Mouse (Mus musculus) lung, postnatal 0 days (tissue): ENCODE results near the gene Zfp324. TPM values are rescaled to one million over a fixed set of nuclear protein-coding genes. Genes with fewer than 3 reads are reported as not detected.
A peak's percentile ranks its signal among the peaks of the same experiment; 100 is the strongest.
"Not testable (repeated sequence)": the region's sequence is repeated elsewhere in the genome, so short reads cannot be mapped to it uniquely, and the experiment has no call there.

Experiments used
- ATAC-seq: fragments of 200-750 bp; cut with Nextera tagmentation; 2 replicates; pipeline ENCODE4 v1.8.0; 2017; ENCODE audit warnings: moderate library complexity
- DNase-seq: peaks from one replicate; pipeline ENCODE4 v3.0.0-alpha.2; 2016; ENCODE audit warnings: low spot score
- H3K27ac ChIP-seq: fragments of 300-500 bp; sonication (generic); 2 replicates; pipeline ENCODE4 v1.5.1; 2014; ENCODE audit warnings: antibody characterized with exemption, mild to moderate bottlenecking, low read length, mixed read lengths
- H3K27me3 ChIP-seq: fragments of 300-500 bp; sonication (generic); replicated peaks from 2 replicates; pipeline ENCODE4 v1.6.1; 2014; ENCODE audit warnings: low read length, mixed read lengths; ENCODE audit not compliant: insufficient read depth
- H3K36me3 ChIP-seq: fragments of 300-500 bp; sonication (generic); 2 replicates; pipeline ENCODE4 v1.6.1; 2014; ENCODE audit warnings: low read length, mixed read lengths; ENCODE audit not compliant: insufficient read depth
- H3K4me1 ChIP-seq: fragments of 300-500 bp; sonication (generic); 2 replicates; pipeline ENCODE4 v1.6.1; 2014; ENCODE audit warnings: antibody characterized with exemption, low read depth, low read length, mixed read lengths; ENCODE audit not compliant: insufficient read depth
- H3K4me2 ChIP-seq: fragments of 300-500 bp; sonication (generic); replicated peaks from 2 replicates; pipeline ENCODE4 v1.6.1; 2014; ENCODE audit warnings: low read depth, mild to moderate bottlenecking, low read length, moderate library complexity, mixed read lengths
- H3K4me3 ChIP-seq: fragments of 300-500 bp; sonication (generic); 2 replicates; pipeline ENCODE4 v1.5.1; 2014; ENCODE audit warnings: low read depth, low read length
- H3K9ac ChIP-seq: fragments of 300-500 bp; sonication (generic); replicated peaks from 2 replicates; pipeline ENCODE4 v1.6.1; 2014; ENCODE audit warnings: low read depth, mild to moderate bottlenecking
- H3K9me3 ChIP-seq: fragments of 300-500 bp; sonication (generic); 2 replicates; pipeline ENCODE4 v1.6.1; 2016; ENCODE audit warnings: low read length, mixed read lengths
- CTCF ChIP-seq: IDR thresholded peaks from 2 replicates; pipeline ENCODE4 v1.5.1; 2016; ENCODE audit warnings: antibody characterized with exemption, mild to moderate bottlenecking
- EP300 ChIP-seq: IDR thresholded peaks from 2 replicates; pipeline ENCODE4 v1.6.1; 2016; ENCODE audit warnings: antibody characterized with exemption, mild to moderate bottlenecking, control low read depth
- WGBS: fragments of 180-500 bp; shearing (Covaris S2); extraction: QIAGEN DNeasy Blood & Tissue Kit; methylation state at CpG from one replicate; pipeline ENCODE4 v1.1.7; 2014; 5-methylcytosine and 5-hydroxymethylcytosine counted together
- polyA plus RNA-seq: library from polyadenylated mRNA; unstranded; fragments of >200 nt; fragmentation: Nextera tagmentation; extraction: Ambion mirVana; gene quantifications from 2 replicates; pipeline ENCODE4 v1.2.1, GENCODE M21; 2015

Gene Zfp324
- polyA plus RNA-seq, 1 experiment from 2014 or later = 5.7 TPM

DNA sequence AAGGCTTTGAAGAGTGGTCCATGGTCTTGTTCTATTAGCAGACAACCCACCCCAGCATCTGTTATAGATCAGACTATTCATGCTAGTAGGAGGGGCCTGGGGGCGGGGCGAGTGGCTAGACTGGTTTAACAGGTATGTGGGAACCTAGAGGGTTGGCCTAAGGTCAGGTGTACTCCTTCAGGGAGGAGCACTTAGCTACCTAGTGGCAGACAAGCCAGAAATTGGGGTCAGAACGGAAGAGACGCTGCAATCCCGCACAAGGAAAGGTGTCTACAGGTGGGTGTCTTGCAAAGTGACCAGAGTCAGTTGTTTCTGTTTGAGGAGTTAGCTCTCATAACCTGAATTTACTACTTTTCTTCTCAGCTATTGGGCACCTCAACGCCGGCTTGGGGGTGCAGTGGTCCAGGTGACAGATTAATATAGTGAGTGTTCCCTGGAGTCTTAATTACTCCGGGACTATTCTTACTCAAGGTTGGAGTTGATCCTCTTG lies 38.4 kb upstream of the Zfp324 start, which contains the start of gene Rnf225:
TSS of gene Rnf225 (plus strand) at position 226 of the 490 bp plus-strand sequence.
- DNase-seq (peak; percentile 59), ATAC-seq (peak; percentile 72)
- peak within 1 kb of the TSS; percentile 63 for H3K4me2 ChIP-seq
- H3K9me3 ChIP-seq = no peaks in the 10 kb centered on the region
- no peak within 1 kb of the TSS for H3K27ac ChIP-seq
- peaks cover 26% of the 10 kb centered on the region; the same call in 1 of the 2 replicates for H3K36me3 ChIP-seq
- no peaks in the 10 kb centered on the region for H3K27me3 ChIP-seq
- WGBS = 26% methylated on average over 8 of the region's 8 CpGs
- TF ChIP-seq EP300 (0 out of 2 replicates have a peak, but pooled peaks have one; percentile 40), CTCF (no peak)
- H3K4me3 ChIP-seq = peak within 1 kb of the TSS; percentile 28
- H3K9ac ChIP-seq = peak within 1 kb of the TSS; percentile 39
- H3K4me1 ChIP-seq = peaks cover 8% of the 10 kb centered on the region; the same call in 1 of the 2 replicates

DNA sequence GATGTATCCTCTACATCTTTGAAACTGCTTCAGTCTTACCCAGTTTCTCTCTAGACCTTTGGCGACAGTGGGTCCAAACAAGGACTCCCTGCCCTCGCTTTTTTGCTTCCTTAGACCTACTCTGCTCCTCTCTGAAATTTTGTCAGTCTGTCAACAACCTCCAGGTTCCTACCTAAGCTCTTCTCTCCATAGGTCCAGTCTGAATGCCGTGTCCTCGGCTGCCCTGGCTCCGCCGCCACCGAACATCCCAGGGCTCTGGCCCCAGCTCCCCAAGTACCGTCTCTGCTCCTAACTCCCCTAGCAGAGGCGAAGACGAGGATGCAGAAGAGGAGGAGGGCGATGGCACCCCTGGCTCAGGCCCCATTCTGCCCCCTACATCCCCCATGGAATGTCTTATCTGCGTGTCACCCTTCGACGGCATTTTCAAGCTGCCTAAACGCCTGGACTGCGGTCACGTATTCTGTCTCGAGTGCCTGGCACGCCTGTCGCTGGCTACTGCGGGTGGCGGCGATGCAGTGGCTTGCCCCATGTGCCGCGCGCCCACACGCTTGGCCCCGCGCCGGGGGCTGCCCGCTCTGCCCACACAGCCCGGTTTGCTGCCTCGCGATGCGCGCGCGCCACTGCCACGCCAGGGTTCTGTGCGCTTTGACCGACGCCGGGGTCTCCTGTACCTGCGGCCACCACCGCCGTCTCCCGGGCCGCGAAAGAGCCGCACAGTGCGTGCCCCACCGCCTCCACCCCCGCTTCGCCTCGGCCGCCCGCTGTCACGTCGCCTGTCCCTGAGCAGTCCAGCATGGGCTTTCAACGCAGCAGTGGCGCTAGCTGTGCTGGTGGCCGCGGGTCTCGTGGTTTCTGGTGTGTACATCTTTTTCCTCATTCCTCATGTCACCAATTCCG lies 37.7 kb upstream of the Zfp324 start:
- Histone ChIP-seq H3K4me2 (peak overlapping the region; percentile 63), H3K4me1 (peaks cover 4% of the 10 kb centered on the region; the same call in 1 of the 2 replicates), H3K36me3 (peaks cover 26% of the 10 kb centered on the region; the same call in 1 of the 2 replicates), H3K9ac (peak overlapping the region; percentile 39), H3K27me3 (no peaks in the 10 kb centered on the region), H3K4me3 (peak overlapping the region; percentile 28), H3K27ac (no peak overlapping the region), H3K9me3 (no peaks in the 10 kb centered on the region)
- TF ChIP-seq EP300 (no peak), CTCF (no peak)
- ATAC-seq (peak; percentile 67), DNase-seq (peak; percentile 28)
- WGBS = 6% methylated on average over 59 of the region's 65 CpGs

DNA sequence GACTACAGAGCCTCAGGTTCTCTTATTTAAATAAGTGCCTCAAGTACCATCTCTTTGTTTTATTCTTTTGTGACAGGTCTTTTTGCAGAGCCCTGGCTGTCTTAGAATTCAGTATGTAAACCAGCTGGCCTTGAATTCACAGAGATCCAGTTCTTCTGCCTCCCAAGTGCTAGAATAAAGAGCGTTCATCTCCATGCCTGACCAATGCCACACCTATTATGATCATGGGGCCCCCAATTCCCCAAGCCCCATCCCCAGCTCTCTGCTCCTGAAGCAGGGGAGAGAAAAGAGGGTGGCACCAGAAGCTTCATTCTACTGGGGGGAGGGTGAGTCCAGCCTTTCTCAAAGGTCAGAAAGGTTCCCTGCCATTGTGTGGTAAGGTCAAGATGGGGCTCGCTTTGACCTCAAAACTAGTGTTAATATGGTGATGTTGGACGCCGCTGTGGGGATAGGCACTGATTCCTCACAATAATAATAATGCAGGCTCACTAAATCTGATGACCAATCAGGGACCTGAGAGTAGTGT lies 32.0 kb upstream of the Zfp324 start:
- H3K4me3 ChIP-seq = no peak overlapping the region
- no peak overlapping the region for H3K27ac ChIP-seq
- no peaks in the 10 kb centered on the region for H3K36me3 ChIP-seq
- H3K9ac ChIP-seq = no peak overlapping the region
- H3K4me2 ChIP-seq = no peak overlapping the region
- H3K4me1 ChIP-seq = no peaks in the 10 kb centered on the region
- H3K27me3 ChIP-seq = no peaks in the 10 kb centered on the region
- H3K9me3 ChIP-seq = no peaks in the 10 kb centered on the region
- no peak for DNase-seq
- no peak for TF ChIP-seq CTCF
- ATAC-seq = no peak
- 70% methylated on average over 4 of the region's 4 CpGs for WGBS

DNA sequence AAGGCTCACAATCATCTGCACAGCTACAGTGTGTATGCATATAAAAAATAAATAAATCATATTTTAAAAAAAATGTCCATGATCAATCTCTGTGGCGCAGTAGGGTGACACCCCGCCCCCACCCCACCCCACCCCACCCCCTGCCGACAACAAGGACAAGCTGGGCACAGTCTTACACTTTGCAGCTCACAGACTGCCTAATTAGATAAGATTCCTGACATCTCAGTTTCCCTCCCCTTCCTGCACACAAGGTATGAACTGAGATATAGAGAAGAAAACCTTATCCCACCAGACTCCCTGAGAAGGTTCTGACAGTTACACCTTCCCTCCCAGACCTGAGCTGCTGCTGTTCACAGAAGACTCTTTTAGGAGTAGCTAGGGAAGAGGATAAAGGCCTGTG lies 30.8 kb upstream of the Zfp324 start:
- DNase-seq (no peak), ATAC-seq (no peak)
- no peaks in the 10 kb centered on the region for H3K9me3 ChIP-seq
- WGBS = 69% methylated on average over 3 of the region's 3 CpGs
- no peak overlapping the region for H3K9ac ChIP-seq
- H3K36me3 ChIP-seq = no peaks in the 10 kb centered on the region
- H3K27me3 ChIP-seq = no peaks in the 10 kb centered on the region
- H3K27ac ChIP-seq = no peak overlapping the region
- no peaks in the 10 kb centered on the region for H3K4me1 ChIP-seq
- no peak for TF ChIP-seq CTCF
- H3K4me3 ChIP-seq = no peak overlapping the region
- no peak overlapping the region for H3K4me2 ChIP-seq

DNA sequence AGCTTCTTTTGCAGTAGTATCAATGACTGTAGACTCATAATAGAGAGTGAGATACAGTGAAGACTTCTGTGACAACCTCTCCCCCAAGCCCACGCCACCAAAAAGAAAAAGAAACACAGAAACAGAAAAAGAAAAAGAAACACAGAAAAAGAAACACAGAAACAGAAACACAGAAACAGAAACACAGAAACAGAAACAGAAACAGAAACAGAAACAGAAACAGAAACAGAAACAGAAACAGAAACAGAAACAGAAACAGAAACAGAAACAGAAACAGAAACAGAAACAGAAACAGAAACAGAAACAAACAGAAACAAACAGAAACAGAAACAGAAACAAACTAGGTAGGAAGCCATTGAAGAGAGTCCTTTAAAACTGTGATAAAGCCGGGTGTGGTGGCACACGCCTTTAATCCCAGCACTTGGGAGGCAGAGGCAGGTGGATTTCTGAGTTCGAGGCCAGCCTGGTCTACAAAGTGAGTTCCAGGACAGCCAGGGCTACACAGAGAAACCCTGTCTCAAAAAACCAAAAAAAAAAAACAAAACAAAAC lies 28.3 kb upstream of the Zfp324 start:
- DNase-seq, ATAC-seq, H3K9me3 ChIP-seq, H3K27ac ChIP-seq, H3K36me3 ChIP-seq, H3K9ac ChIP-seq, H3K4me2 ChIP-seq, H3K4me1 ChIP-seq, H3K27me3 ChIP-seq, H3K4me3 ChIP-seq: not testable (repeated sequence)
- 79% methylated on average over 3 of the region's 4 CpGs for WGBS

DNA sequence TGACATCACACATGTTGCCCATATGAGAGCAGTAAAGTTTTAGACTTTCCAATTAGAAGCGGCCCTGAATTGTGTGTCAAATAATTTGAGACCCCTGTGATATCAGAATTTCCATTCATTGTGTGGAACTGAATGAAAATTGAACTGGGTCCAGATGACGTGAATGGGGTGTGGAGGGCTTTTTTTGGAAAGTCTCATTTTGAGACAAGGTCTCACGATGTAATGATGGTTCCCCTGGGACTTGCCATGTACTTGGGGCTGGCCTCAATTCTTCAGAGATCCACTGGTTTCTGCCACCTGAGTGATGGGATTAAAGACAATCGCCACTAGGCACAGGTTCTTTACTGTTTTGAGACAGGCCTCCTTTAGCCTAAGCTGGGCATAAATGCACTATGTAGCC lies 25.0 kb upstream of the Zfp324 start:
- Histone ChIP-seq H3K4me3 (no peak overlapping the region), H3K4me2 (no peak overlapping the region), H3K9me3 (no peaks in the 10 kb centered on the region), H3K27me3 (no peaks in the 10 kb centered on the region), H3K4me1 (no peaks in the 10 kb centered on the region), H3K9ac (no peak overlapping the region), H3K27ac (no peak overlapping the region), H3K36me3 (no peaks in the 10 kb centered on the region)
- 76% methylated on average over 4 of the region's 4 CpGs for WGBS
- TF ChIP-seq EP300 (no peak), CTCF (no peak)
- ATAC-seq = no peak
- no peak for DNase-seq
